In genomic region chr9:102907521-102908246, GRCm38 (mm10) we compare ENCODE assay signal across 19 mouse cellular contexts.
"Had no signal": no experiment of that assay in that cellular context is flagged by ENCODE, and none has a peak within 500 bp of the region (broad histone marks: within the 10 kb centered on the region; RNA-seq: fewer than 3 reads in every experiment).

No protein-coding gene starts in this region.

- DNase-seq: kidney, postnatal 25 days; layer of hippocampus, adult 9-11 months; liver, postnatal 0 days; lung, embryonic 14.5 days; retina, postnatal 1 day; right cerebral cortex, postnatal 25 days; thymus, adult 18-20 months; thymus, postnatal 36 days had no signal

- ATAC-seq: liver, postnatal 0 days; lung, postnatal 0 days; midbrain, embryonic 15.5 days had no signal

- H3K27ac ChIP-seq: kidney, postnatal 0 days; layer of hippocampus, adult 2 months; limb, embryonic 12.5 days; limb, embryonic 15.5 days; liver, embryonic 14.5 days; macrophage; midbrain, embryonic 12.5 days; midbrain, embryonic 15.5 days; neural tube, embryonic 13.5 days had no signal

- H3K4me1 ChIP-seq: limb, embryonic 12.5 days; limb, embryonic 15.5 days; midbrain, embryonic 12.5 days; midbrain, embryonic 15.5 days; neural tube, embryonic 13.5 days had no signal

- H3K4me2 ChIP-seq: limb, embryonic 12.5 days; limb, embryonic 15.5 days; liver, embryonic 11.5 days; lung, embryonic 14.5 days; midbrain, embryonic 12.5 days; midbrain, embryonic 15.5 days; neural tube, embryonic 13.5 days had no signal

- H3K9me3 ChIP-seq: limb, embryonic 12.5 days; limb, embryonic 15.5 days; midbrain, embryonic 12.5 days; midbrain, embryonic 15.5 days; neural tube, embryonic 13.5 days had no signal

- H3K9ac ChIP-seq: limb, embryonic 12.5 days; limb, embryonic 15.5 days; liver, embryonic 14.5 days; liver, postnatal 0 days; lung, embryonic 14.5 days; midbrain, embryonic 12.5 days; midbrain, embryonic 15.5 days; neural tube, embryonic 13.5 days had no signal

- H3K4me3 ChIP-seq: layer of hippocampus, adult 2 months; limb, embryonic 12.5 days; limb, embryonic 15.5 days; midbrain, embryonic 12.5 days; midbrain, embryonic 15.5 days; neural tube, embryonic 13.5 days had no signal

- H3K27me3 ChIP-seq: limb, embryonic 12.5 days; limb, embryonic 15.5 days; midbrain, embryonic 12.5 days; midbrain, embryonic 15.5 days; neural tube, embryonic 13.5 days had no signal
